Mouse (Mus musculus) stomach, postnatal 0 days (tissue): ENCODE results near the gene Dclk3.

Experiments
- CTCF ChIP-seq: IDR thresholded peaks from 2 replicates; pipeline ENCODE4 v1.5.1; 2016; ENCODE audit warnings: antibody characterized with exemption, low read depth, mild to moderate bottlenecking, moderate library complexity
- EP300 ChIP-seq: optimal IDR thresholded peaks from 2 replicates; pipeline ENCODE3; 2016; ENCODE audit warnings: antibody characterized with exemption

DNA sequence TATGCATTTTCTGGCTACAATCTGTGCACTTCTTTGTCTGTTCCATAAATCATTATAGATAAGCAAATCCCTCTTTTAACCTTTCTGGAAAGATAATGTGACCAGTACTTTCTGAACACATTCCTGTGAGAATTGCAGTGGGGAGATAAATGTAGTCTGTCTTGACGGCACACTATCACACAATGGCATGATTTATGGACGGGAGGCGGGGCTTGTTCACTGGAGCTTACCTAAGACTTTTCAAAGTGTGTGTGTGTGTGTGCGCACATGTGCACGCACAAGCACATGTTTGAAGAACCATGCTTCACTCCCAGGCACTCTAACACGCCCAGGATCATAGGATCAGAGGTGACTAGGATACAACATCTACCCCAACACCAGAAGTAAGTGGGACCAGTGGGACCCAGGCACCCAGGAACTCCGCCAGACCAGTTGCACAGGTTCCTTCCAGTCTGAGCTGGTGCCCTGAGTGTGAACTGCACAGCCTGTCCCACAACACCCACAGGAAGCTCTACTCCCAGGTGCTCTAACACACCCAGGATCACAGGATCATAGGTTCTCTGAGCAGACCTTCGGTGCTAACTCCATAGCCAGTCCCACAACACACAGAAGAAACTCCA lies 96.7 kb downstream of the Dclk3 start:
- TF ChIP-seq EP300 (no peak), CTCF (no peak)
